Mouse (Mus musculus) lung, adult 2 months (tissue): ENCODE results near the gene Glra4. TPM values are rescaled to one million over a fixed set of nuclear protein-coding genes. Genes with fewer than 3 reads are reported as not detected.

ENCODE experiments used
- DNase-seq: peaks from one replicate; pipeline ENCODE4 v3.0.0; 2022
- H3K4me1 ChIP-seq: fragments of 200-500 bp; 2 replicates; pipeline ENCODE4 v1.6.1; 2011; ENCODE audit warnings: low read length; ENCODE audit not compliant: control insufficient read depth, insufficient read depth
- H3K4me3 ChIP-seq: fragments of 200-500 bp; replicated peaks from 2 replicates; pipeline ENCODE3; 2011; ENCODE audit warnings: low read depth, mild to moderate bottlenecking, control low read depth, low read length; ENCODE audit errors: extremely low read depth
- CTCF ChIP-seq: fragments of 200-500 bp; IDR thresholded peaks from 2 replicates; pipeline ENCODE4 v1.5.1; 2011; ENCODE audit warnings: mild to moderate bottlenecking, low read length, control low read depth; ENCODE audit not compliant: insufficient read depth
- POLR2A ChIP-seq: fragments of 200-500 bp; IDR thresholded peaks from 2 replicates; pipeline ENCODE4 v1.6.1; 2011; ENCODE audit warnings: low read depth, mild to moderate bottlenecking, control low read depth, low read length, borderline replicate concordance; ENCODE audit errors: extremely low read depth
- WGBS: fragments of 180-500 bp; shearing (Covaris S2); methylation state at CpG from one replicate; pipeline ENCODE4 v1.1.7; 2018; 5-methylcytosine and 5-hydroxymethylcytosine counted together
- polyA plus RNA-seq: library from polyadenylated mRNA; depleted of rRNA; stranded (reverse); fragments of >200 nt; gene quantifications from 2 replicates; pipeline ENCODE4 v1.2.3, GENCODE M21; 2012

The Glra4 gene
- polyA plus RNA-seq, 1 experiment = not detected

- TF ChIP-seq POLR2A = no peak
- TF ChIP-seq CTCF = peak; percentile 28; the same call in 1 of the 2 replicates
- WGBS = 68% methylated on average over 11 of the region's 11 CpGs
- Histone ChIP-seq H3K4me1 (no peaks in the 10 kb centered on the region), H3K4me3 (no peak overlapping the region)
- peak; percentile 4 for DNase-seq
Observed at GRCm38 (mm10) chrX:136761103-136762074, 18.6 kb downstream of the Glra4 start.

GRCm38 (mm10) chrX:136755464-136755863 lies 24.5 kb downstream of the Glra4 start:
- TF ChIP-seq CTCF (no peak), POLR2A (no peak)
- WGBS = 79% methylated on average over 3 of the region's 3 CpGs
- Histone ChIP-seq H3K4me1 (no peaks in the 10 kb centered on the region; the same call in 1 of the 2 replicates), H3K4me3 (no peak overlapping the region)
- no peak for DNase-seq

- no peak overlapping the region for H3K4me3 ChIP-seq
- DNase-seq = no peak
Observed at GRCm38 (mm10) chrX:136749329-136749728, 30.6 kb downstream of the Glra4 start.

GRCm38 (mm10) chrX:136744663-136745062 lies 35.3 kb downstream of the Glra4 start:
- DNase-seq = peak; percentile 8
- 61% methylated on average over 8 of the region's 8 CpGs for WGBS
- H3K4me1 ChIP-seq = no peaks in the 10 kb centered on the region
- TF ChIP-seq CTCF = no peak
- TF ChIP-seq POLR2A = no peak
- H3K4me3 ChIP-seq = no peak overlapping the region

More at GRCm38 (mm10) chrX:136749329-136749728, 30.6 kb downstream of the Glra4 start:
- no peak for TF ChIP-seq POLR2A
- no peak for TF ChIP-seq CTCF
- H3K4me1 ChIP-seq = no peaks in the 10 kb centered on the region
- WGBS = 69% methylated on average over 4 of the region's 4 CpGs

GRCm38 (mm10) chrX:136743459-136743858 lies 36.5 kb downstream of the Glra4 start, which contains the start of gene Morf4l2:
Gene Morf4l2 (minus strand): TSS chrX:136743690.
- peak within 1 kb of the TSS; percentile 45 for H3K4me3 ChIP-seq
- TF ChIP-seq CTCF (no peak), POLR2A (no peak)
- H3K4me1 ChIP-seq = no peaks in the 10 kb centered on the region
- no peak for DNase-seq
- 79% methylated on average over 12 of the region's 12 CpGs for WGBS

- DNase-seq = peak; percentile 33
- 29% methylated on average over 5 of the region's 5 CpGs for WGBS
- TF ChIP-seq CTCF = peak; percentile 27; the same call in 1 of the 2 replicates
- TF ChIP-seq POLR2A = no peak
Observed at GRCm38 (mm10) chrX:136742661-136743103, 37.3 kb downstream of the Glra4 start.

GRCm38 (mm10) chrX:136742241-136742640 lies 37.7 kb downstream of the Glra4 start:
- no peak for TF ChIP-seq POLR2A
- no peak for TF ChIP-seq CTCF
- Histone ChIP-seq H3K4me1 (no peaks in the 10 kb centered on the region), H3K4me3 (peak overlapping the region; percentile 97)
- no peak for DNase-seq
- WGBS = 29% methylated on average over 10 of the region's 10 CpGs

More at GRCm38 (mm10) chrX:136742661-136743103, 37.3 kb downstream of the Glra4 start:
- H3K4me3 ChIP-seq = peak overlapping the region; percentile 45
- H3K4me1 ChIP-seq = no peaks in the 10 kb centered on the region

GRCm38 (mm10) chrX:136741651-136742201 lies 38.2 kb downstream of the Glra4 start:
- Histone ChIP-seq H3K4me1 (no peaks in the 10 kb centered on the region), H3K4me3 (peak overlapping the region; percentile 97)
- 38% methylated on average over 46 of the region's 46 CpGs for WGBS
- TF ChIP-seq POLR2A = peak; percentile 50; the same call in 1 of the 2 replicates
- TF ChIP-seq CTCF = no peak
- DNase-seq = peak; percentile 82

GRCm38 (mm10) chrX:136740791-136741650 lies 38.9 kb downstream of the Glra4 start:
- 35% methylated on average over 39 of the region's 39 CpGs for WGBS
- DNase-seq = peak; percentile 85
- peak; percentile 92 for TF ChIP-seq POLR2A
- no peak for TF ChIP-seq CTCF
- Histone ChIP-seq H3K4me3 (peak overlapping the region; percentile 95), H3K4me1 (no peaks in the 10 kb centered on the region)
